Comparison of ENCODE assay signal across 12 mouse cellular contexts in the genomic region with DNA sequence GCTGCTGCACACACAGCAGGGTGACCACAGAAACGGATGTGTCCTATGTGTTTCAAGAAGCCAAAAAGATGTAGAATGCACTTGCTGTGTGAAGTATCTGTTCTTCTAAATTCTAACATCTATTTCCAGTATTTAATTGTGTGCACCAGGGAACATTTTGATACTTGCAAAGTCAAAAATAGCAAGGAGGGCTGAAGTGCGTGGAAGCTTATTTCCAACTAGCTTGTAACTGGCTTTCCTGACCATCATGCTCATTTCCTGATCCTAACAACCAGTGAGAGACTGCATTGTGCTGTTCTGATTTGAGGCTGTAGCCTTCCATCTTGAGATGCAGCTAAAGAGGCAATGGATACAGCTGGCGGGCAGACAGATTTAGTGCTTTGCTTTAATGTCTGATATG.
"Had no signal": no experiment of that assay in that cellular context is flagged by ENCODE, and none has a peak within 500 bp of the region (broad histone marks: within the 10 kb centered on the region; RNA-seq: fewer than 3 reads in every experiment).

No protein-coding gene starts in this region.

- H3K27ac ChIP-seq: intestine, embryonic 15.5 days; limb, embryonic 10.5 days; liver, embryonic 15.5 days; midbrain, embryonic 15.5 days; neural tube, embryonic 12.5 days had no signal

- H3K4me1 ChIP-seq: intestine, embryonic 15.5 days; limb, embryonic 10.5 days; liver, embryonic 15.5 days; midbrain, embryonic 15.5 days; neural tube, embryonic 12.5 days had no signal

- DNase-seq: kidney, adult 18-20 months; kidney, postnatal 10 days; kidney, postnatal 4 days; lung, adult 2 months; lung, postnatal 4 days; thymus, adult 2 months; thymus, postnatal 25 days had no signal

- H3K4me3 ChIP-seq: intestine, embryonic 15.5 days; limb, embryonic 10.5 days; liver, embryonic 15.5 days; midbrain, embryonic 15.5 days; neural tube, embryonic 12.5 days had no signal
